Mouse (Mus musculus) megakaryocyte, embryonic 14.5 days (primary cell): ENCODE data around the gene Nkain4. TPM values are rescaled to one million over a fixed set of nuclear protein-coding genes. Genes with fewer than 3 reads are reported as not detected.

ENCODE experiments used
- H3K27me3 ChIP-seq: replicated peaks from 2 replicates; pipeline ENCODE3; 2012; ENCODE audit warnings: inconsistent platforms
- H3K36me3 ChIP-seq: replicated peaks from 2 replicates; pipeline ENCODE3; 2012; ENCODE audit warnings: low read length, inconsistent platforms, mixed read lengths
- H3K4me1 ChIP-seq: 2 replicates; pipeline ENCODE4 v1.6.1; 2012; ENCODE audit warnings: inconsistent platforms
- H3K4me3 ChIP-seq: replicated peaks from 2 replicates; pipeline ENCODE3; 2012; ENCODE audit warnings: moderate library complexity, mild to moderate bottlenecking, inconsistent platforms
- H3K9me3 ChIP-seq: 2 replicates; pipeline ENCODE4 v1.6.1; 2012; ENCODE audit warnings: inconsistent platforms
- FLI1 ChIP-seq: IDR thresholded peaks from 2 replicates; pipeline ENCODE4 v1.6.1; 2012; ENCODE audit warnings: low read length, inconsistent platforms, mixed read lengths
- GATA1 ChIP-seq: IDR thresholded peaks from 3 replicates; pipeline ENCODE4 v1.6.1; 2012; ENCODE audit warnings: mixed read lengths, low read length, inconsistent platforms, borderline replicate concordance
- polyA plus RNA-seq: library from polyadenylated mRNA; stranded (reverse); fragments of >175 nt; gene quantifications from 2 replicates; pipeline ENCODE4 v1.2.3, GENCODE M21; 2012; ENCODE audit warnings: low replicate concordance; ENCODE audit not compliant: insufficient read depth

Gene Nkain4
- polyA plus RNA-seq, 1 experiment = not detected

- peaks cover 43% of the 10 kb centered on the region for H3K36me3 ChIP-seq
- H3K27me3 ChIP-seq = no peaks in the 10 kb centered on the region
These were observed 31.9 kb upstream of the Nkain4 start, which contains the start of gene Col20a1 for GRCm38 (mm10) chr2:180986449-180986848. Gene Col20a1 (plus strand): TSS chr2:180986535.

GRCm38 (mm10) chr2:180985635-180986034, 31.1 kb upstream of the Nkain4 start:
- TF ChIP-seq FLI1 (no peak), GATA1 (no peak)
- H3K4me1 ChIP-seq = peaks cover 28% of the 10 kb centered on the region
- H3K27me3 ChIP-seq = no peaks in the 10 kb centered on the region
- H3K36me3 ChIP-seq = peaks cover 51% of the 10 kb centered on the region
- H3K4me3 ChIP-seq = no peak overlapping the region
- no peaks in the 10 kb centered on the region for H3K9me3 ChIP-seq

More at GRCm38 (mm10) chr2:180986449-180986848, 31.9 kb upstream of the Nkain4 start, which contains the start of gene Col20a1:
- no peaks in the 10 kb centered on the region for H3K9me3 ChIP-seq
- peaks cover 28% of the 10 kb centered on the region for H3K4me1 ChIP-seq
- no peak within 1 kb of the TSS for H3K4me3 ChIP-seq
- TF ChIP-seq FLI1 (no peak), GATA1 (no peak)

GRCm38 (mm10) chr2:180981133-180981532, 26.6 kb upstream of the Nkain4 start:
- Histone ChIP-seq H3K27me3 (no peaks in the 10 kb centered on the region), H3K4me1 (peaks cover 48% of the 10 kb centered on the region), H3K9me3 (no peaks in the 10 kb centered on the region), H3K4me3 (no peak overlapping the region), H3K36me3 (peaks cover 91% of the 10 kb centered on the region)
- TF ChIP-seq FLI1 (no peak), GATA1 (no peak)

DNA sequence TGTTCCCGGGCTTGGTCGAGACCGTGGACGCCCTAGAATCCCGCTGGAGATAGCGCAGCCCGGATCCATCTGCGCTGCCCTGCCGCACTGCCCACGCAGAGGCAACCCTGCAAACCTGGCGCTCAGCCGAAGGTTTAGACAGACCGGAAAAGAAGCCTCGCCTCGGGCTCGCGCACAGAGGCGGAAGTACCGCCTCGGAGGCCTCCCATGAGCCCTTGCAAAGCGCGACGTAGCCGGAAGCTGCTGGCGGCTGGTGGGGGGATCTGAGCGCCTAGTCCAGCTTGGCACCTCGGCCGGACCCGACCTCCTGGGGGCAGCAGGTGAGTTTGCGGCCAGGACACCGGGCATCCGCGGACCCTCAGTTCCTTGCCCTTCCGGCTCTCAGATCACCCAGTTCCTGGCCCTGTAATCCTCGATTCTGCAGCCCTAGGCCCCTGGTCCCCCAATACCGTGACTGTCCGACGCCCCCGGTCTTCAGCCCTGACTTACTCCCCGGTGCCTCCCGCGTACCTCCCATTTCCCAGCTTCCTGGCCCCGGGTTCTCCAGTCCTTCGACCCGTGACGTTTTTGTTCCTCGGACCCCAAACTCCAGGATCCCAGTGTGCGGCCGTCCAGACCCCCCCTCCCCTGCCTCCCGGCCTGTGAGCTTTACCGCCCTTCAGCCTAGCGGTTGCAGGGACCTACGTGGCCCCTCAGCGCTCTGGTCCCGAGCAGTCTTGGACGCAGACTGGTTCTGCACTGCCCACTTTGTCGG, 12.7 kb upstream of the Nkain4 start, which contains the start of gene Arfgap1:
Gene Arfgap1, plus strand, starts transcription at position 216 of the 754 bp plus-strand sequence.
- Histone ChIP-seq H3K4me3 (peak within 1 kb of the TSS; percentile 92), H3K36me3 (peaks cover 35% of the 10 kb centered on the region), H3K9me3 (no peaks in the 10 kb centered on the region), H3K4me1 (peaks cover 68% of the 10 kb centered on the region), H3K27me3 (peaks cover 4% of the 10 kb centered on the region)
- no peak for TF ChIP-seq GATA1
- no peak for TF ChIP-seq FLI1

DNA sequence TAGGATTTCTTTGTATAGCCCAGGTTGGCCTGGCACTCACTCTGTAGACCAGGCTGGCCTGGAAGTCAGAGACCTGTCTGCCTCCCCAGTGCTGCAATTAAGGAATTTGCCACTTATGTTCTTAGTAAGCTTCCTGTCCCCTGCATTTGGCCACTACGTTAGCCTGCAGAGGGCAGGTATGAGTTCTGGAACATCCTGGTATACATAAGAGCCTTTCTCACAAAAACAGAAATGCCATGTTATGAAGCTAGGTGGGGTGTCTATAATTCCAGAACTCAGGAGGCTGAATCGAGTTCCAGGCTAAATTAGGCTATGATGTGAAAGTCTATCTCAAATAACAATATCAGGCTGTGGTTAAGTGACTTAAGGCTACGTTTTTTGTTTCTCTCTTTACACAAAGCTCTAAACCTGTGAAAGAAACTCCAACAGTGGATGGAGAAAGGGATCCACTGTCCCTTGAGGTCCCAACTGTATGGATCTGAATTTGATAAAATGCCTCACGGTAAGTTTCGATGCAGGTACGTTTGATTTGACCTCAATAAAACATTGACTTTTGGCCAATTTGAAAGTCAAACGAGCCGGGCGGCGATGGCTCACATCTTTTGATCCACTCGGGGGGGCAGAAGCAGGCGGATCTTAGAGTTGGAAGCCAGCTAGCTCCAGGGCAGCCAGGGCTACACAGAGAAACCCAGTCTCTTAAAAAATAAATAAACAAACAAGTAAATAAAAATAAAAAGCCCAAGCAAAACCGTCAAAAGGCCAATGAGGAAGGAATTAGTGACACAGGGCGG, 11.8 kb upstream of the Nkain4 start:
- Histone ChIP-seq H3K27me3 (peaks cover 13% of the 10 kb centered on the region), H3K4me3 (peak overlapping the region; percentile 92), H3K36me3 (peaks cover 26% of the 10 kb centered on the region), H3K4me1 (peaks cover 71% of the 10 kb centered on the region), H3K9me3 (no peaks in the 10 kb centered on the region)
- TF ChIP-seq GATA1 (no peak), FLI1 (no peak)

GRCm38 (mm10) chr2:180963956-180964355, 9.5 kb upstream of the Nkain4 start:
- Histone ChIP-seq H3K4me3 (peak overlapping the region; percentile 47), H3K4me1 (peaks cover 56% of the 10 kb centered on the region), H3K9me3 (no peaks in the 10 kb centered on the region), H3K27me3 (peaks cover 25% of the 10 kb centered on the region), H3K36me3 (peaks cover 3% of the 10 kb centered on the region)
- no peak for TF ChIP-seq FLI1
- TF ChIP-seq GATA1 = no peak

- peaks cover 47% of the 10 kb centered on the region for H3K4me1 ChIP-seq
- H3K27me3 ChIP-seq = peaks cover 31% of the 10 kb centered on the region
- no peaks in the 10 kb centered on the region for H3K9me3 ChIP-seq
- H3K4me3 ChIP-seq = no peak overlapping the region
- no peaks in the 10 kb centered on the region for H3K36me3 ChIP-seq
- no peak for TF ChIP-seq FLI1
- no peak for TF ChIP-seq GATA1
These were observed 8.3 kb upstream of the Nkain4 start for GRCm38 (mm10) chr2:180962616-180963308.

DNA sequence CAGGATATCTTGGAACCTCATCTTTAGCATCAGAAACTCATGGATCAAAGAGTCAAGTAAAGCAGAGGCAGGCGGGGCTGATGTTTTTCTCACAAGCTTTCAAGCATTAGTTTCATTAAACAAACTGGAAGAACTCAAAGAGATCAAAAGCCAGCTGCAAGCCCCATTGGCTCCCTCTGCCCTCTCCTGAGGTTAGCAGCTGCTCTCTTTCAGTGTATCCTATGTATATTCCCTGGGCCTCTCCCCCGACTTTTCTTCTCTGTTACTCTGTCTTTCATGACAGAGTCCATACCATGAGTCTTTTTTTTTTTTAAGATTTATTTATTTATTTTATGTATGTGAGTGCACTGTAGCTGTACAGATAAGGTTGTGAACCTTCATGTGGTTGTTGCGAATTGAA, 5.7 kb upstream of the Nkain4 start:
- Histone ChIP-seq H3K4me3 (no peak overlapping the region), H3K9me3 (no peaks in the 10 kb centered on the region), H3K27me3 (peaks cover 52% of the 10 kb centered on the region), H3K4me1 (peaks cover 39% of the 10 kb centered on the region), H3K36me3 (no peaks in the 10 kb centered on the region)
- TF ChIP-seq FLI1 (no peak), GATA1 (no peak)

DNA sequence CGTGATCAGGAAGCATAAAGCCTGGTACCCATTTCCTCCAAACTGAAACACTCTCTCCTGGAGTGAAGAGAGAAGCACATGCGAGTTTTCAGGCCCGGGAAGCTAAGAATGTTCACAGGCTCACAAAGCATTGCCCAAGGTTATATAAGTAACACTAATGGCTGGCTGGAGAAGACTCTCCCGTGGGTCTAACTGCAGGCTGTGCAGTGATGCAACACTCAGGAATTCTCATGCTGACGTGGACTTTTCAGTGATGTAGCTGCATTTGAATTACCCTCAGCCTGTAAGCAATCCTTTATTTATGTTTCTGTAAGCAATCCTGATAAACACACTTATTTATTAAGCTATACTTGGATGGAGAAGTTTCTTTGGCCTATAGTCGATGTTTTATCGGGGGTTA, 5.1 kb upstream of the Nkain4 start:
- no peaks in the 10 kb centered on the region for H3K36me3 ChIP-seq
- TF ChIP-seq FLI1 (no peak), GATA1 (no peak)

More for the DNA sequence above, 5.1 kb upstream of the Nkain4 start:
- Histone ChIP-seq H3K27me3 (peaks cover 58% of the 10 kb centered on the region), H3K4me1 (peaks cover 40% of the 10 kb centered on the region), H3K4me3 (no peak overlapping the region), H3K9me3 (no peaks in the 10 kb centered on the region)
